Mouse (Mus musculus) A20 (cell line): ENCODE measurements around the gene Cbfa2t3.

ENCODE experiments used
- DNase-seq: peaks from one replicate; pipeline ENCODE4 v3.0.0-alpha.2; 2011; ENCODE audit warnings: low read depth, low spot score

Gene Cbfa2t3

DNA sequence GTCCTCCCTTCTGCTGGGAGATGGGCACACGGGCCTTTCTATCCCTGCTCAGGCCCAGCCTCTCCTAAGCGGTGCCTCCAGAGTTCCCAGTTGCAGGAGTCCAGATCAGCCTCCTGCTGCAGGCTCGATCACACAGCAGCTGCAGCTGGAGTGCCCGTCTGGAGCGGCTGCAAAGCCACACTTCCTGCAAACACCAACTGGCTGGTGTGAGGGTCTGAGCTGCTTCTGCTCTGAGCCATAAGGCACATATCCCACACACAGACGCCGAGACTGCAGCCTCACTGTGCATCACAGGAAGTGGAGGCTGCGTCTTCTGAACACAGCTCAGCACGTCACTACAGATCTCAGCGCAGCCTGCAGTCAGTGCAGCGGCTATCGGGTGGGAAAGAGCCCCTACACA, 32.1 kb downstream of the Cbfa2t3 start:
- no peak for DNase-seq

DNA sequence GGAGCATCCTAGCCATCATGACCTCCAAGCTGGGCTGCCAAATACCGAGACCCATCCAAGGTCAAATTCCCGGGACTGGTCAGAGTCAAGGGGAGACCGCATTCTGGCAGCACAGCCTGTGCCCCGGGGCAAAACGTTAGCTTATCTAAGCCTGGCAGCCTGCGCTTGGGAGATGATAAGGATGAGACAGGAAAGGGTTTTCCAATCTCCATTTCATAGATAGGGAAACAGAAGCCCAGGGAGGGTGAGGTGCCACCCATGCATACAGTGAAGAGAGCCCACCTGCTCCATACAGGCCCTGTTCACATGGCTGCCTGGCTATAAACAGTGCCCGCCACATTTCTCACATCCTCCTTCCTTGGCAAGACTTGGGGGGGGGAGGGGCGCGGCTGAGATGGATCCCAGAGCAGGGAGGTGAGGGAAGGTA, 32.6 kb downstream of the Cbfa2t3 start:
- DNase-seq, result no peak

DNA sequence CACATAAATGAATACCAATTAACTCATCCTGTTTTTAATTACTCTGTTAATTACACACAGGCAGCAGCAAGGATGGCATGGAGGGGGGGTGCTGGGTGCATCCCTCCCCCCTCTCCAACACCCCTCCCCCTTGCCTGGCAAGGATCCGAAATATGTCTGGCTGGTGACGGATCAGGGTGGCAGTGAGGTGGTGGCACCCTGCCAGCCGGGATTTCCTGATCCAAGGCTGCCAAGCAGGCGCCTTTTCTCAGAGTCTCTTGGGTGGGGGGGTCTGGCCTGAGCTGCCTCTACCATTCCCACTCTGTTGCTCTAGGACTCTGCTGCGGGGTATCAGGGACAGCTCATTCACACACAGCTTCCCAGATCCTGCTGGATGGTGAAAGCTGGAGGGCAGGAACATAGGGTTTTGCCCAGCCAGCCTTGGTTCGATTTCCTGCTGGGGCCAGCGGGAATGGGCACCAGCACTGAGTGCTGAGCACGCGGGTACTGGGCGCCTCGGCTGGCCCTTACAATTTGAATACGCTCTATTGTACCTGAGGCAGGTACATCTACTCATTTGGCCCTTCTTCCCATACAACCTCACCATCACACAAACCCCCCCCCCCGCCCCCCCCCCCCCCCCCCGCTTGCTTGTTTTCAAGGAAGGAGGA, 33.1 kb downstream of the Cbfa2t3 start:
- DNase-seq, result no peak

GRCm38 (mm10) chr8:122665221-122665620, 33.7 kb downstream of the Cbfa2t3 start:
- DNase-seq, result no peak

- DNase-seq, result no peak
These were observed 35.2 kb downstream of the Cbfa2t3 start for GRCm38 (mm10) chr8:122663670-122664069.

- DNase-seq, result no peak
These were observed 35.8 kb downstream of the Cbfa2t3 start for GRCm38 (mm10) chr8:122663106-122663505.

GRCm38 (mm10) chr8:122661894-122662293, 37.0 kb downstream of the Cbfa2t3 start:
- no peak for DNase-seq

DNA sequence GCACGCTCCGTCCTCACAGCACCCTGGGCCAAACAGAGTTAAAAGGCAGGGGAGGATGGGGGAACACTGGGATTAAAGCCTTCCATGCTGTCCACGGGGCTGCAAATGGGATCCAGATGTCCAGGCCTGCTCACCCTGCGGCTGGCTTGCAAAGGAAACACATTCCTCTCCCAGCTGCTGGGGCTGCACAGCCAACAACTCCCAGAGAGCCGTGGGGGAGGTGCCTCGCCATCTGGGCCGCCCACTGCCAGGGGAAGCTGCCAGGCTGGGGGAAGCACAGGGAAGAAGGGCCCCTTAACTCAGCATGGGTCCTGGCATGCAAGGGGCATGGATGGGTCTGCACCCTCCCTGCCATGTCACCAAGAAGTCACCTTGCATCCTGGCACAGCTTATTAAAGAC, 37.8 kb downstream of the Cbfa2t3 start:
- no peak for DNase-seq

DNA sequence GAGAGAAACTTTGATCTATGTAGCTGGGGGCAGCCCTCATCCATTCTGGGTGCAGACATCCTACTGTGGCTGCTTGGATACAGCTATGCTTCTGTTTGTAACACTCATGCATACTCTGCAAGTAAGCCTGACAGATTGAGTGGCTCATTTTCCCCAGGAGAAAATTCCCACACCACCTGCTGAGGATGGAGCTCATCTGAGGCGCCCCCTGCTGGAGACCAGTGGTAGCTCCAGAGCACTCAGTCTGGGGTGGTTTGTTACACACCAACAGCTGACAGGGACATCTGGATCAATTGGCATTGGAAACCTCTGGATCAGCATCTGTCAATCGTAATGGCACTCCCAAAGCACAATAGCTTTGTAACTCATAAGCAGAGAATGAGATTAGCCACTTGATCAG, 38.9 kb downstream of the Cbfa2t3 start:
- no peak for DNase-seq

DNA sequence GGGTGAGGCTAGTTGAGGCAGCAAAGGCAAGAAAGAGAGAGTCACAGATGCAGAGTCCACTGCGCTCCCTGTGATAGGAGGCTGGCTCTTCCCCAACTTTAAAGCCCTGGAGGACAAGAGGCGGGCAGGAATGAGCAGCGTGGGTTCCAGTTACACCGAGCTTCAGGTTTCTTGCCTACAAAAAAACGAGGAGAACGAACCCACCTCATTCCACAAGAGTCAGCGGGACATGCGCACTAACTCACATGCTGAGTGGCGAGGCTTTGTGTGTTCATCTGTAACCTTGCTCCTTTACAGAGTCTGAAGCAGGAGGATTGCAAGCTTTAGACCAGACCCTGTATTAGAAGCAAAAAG, 40.1 kb downstream of the Cbfa2t3 start:
- DNase-seq, result no peak

- DNase-seq, result no peak
These were observed 40.6 kb downstream of the Cbfa2t3 start for GRCm38 (mm10) chr8:122658149-122658806.

- DNase-seq, result no peak
These were observed 42.6 kb downstream of the Cbfa2t3 start for GRCm38 (mm10) chr8:122656056-122656999.

GRCm38 (mm10) chr8:122654768-122655167, 44.1 kb downstream of the Cbfa2t3 start:
- no peak for DNase-seq

- DNase-seq, result no peak
These were observed 46.3 kb downstream of the Cbfa2t3 start for GRCm38 (mm10) chr8:122652643-122653042.

- peak; percentile 40 for DNase-seq
These were observed 47.5 kb downstream of the Cbfa2t3 start for GRCm38 (mm10) chr8:122651326-122651921.

DNA sequence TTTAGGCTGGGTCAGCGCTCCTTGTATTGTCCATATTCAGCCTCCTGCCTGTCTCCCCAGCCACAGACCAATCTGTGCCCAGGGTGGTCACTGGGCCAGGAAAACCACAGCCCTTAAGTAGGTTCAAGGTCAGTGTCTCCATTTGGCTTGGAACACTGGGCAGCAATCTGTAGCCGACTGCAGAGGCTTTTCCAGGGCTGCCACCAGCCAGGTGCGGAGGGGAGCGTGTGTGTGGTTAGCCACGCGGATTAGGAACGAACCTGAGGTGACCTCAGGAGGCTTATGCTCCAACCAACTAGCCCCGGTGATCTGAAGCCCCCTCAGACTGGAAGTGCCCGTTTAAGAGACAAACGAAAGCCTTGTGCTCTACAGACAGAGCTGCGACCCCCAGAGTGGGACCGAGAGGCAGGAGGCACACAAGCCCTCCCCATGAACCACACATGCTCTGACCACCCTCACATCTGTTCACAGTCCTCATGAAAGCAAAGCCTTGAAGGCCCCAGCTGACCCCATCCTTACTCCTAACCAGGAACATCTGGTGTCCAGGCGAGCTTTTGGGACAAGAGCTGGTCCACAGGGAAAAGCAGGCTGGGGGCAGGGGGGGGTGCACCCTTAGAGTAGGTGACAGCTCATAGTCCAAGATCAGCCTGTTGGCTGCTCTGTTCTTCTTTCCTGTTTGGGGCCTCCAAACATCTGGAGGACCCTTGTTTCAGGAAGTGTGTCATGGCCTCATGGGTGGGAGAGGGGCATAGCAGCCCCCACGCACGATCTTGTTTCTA, 50.5 kb downstream of the Cbfa2t3 start:
- no peak for DNase-seq

GRCm38 (mm10) chr8:122646337-122646736, 52.6 kb downstream of the Cbfa2t3 start:
- DNase-seq, result peak; percentile 95

- DNase-seq, result no peak
These were observed 54.5 kb downstream of the Cbfa2t3 start for GRCm38 (mm10) chr8:122644175-122644954.

DNA sequence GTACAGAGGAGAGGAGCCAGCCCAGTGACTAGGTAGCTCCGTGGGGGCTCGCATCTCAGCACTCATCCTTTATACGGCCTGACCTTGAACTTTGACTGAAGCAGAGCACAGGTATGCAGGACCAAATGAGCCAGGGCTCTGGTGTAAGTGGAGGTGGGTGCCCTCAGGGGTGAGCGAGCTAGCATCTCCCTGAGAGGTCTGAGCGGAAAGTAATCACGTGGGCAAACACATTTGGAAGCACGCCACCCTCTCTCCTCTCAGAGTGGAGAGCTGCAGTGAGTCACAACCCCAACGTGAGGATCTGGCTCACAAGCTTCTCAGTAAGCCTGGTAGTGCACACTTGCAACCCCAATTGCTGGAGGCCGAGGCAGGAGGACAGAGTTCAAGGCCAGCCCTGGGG, 56.8 kb downstream of the Cbfa2t3 start:
- no peak for DNase-seq

- DNase-seq, result no peak
These were observed 57.5 kb downstream of the Cbfa2t3 start for GRCm38 (mm10) chr8:122641406-122641805.
